Mouse (Mus musculus): ENCODE results near the gene Coq8a. TPM values are rescaled to one million over a fixed set of nuclear protein-coding genes. Genes with fewer than 3 reads are reported as not detected.
A peak's percentile ranks its signal among the peaks of the same experiment; 100 is the strongest.

Coq8a gene
- polyA plus RNA-seq, 1 experiment from 2014 or later = 17.8 TPM

DNA sequence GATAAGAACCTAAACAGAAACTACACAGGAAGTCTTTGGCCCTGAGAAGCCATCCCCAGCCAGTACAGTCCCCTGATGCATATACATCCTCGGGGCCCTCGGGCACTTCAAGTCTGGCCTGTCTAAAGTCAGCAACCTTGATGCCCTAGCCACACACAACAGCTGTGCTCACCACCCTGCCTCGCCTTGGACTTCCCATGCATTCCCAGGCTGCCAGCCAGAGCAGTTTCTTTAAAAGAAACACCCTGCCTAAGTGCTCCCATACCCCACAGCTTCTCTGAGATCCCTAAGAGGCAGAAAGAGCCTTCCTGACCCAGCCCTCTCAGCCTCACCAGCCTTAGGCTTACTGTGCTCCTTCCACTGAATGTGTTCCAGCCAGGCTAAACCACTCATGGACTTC, 13.0 kb downstream of the Coq8a start:
- no peak overlapping the region for H3K9ac ChIP-seq
- no peak overlapping the region for H3K4me3 ChIP-seq
- no peak for ATAC-seq (ENCODE audit: insufficient number of reproducible peaks, low FRiP score)
- H3K4me2 ChIP-seq = no peak overlapping the region
- H3K27me3 ChIP-seq (replicated peaks) = 0 out of 2 replicates have a peak, but pooled peaks cover 3% of the 10 kb centered on the region
- H3K36me3 ChIP-seq = no peaks in the 10 kb centered on the region
- H3K9me3 ChIP-seq (replicated peaks) = 0 out of 2 replicates have a peak, but pooled peaks cover 3% of the 10 kb centered on the region
- 85% methylated on average over 3 of the region's 3 CpGs for WGBS
- peaks cover 36% of the 10 kb centered on the region for H3K4me1 ChIP-seq (replicated peaks)
- peak overlapping the region; percentile 58 for H3K27ac ChIP-seq (ENCODE audit: poor library complexity, severe bottlenecking)

DNA sequence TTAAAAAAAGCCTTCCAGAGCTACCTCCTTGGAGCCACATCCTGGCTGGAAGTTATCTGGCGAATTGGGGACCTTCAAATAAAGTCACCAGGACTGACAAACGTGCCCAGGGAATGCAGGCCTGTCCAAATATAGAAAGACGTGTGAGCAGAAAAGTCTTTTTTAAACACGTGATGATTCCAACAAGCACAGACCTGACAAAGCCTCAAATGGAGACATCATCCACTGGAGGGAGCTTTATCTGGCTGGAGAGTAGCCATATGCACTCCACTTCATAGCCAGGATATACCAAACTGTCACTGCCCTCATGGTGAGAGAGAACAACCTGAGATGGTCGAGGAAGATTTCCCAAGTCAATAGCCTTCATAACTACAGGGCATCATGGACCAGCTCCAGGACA, 13.5 kb downstream of the Coq8a start:
- Histone ChIP-seq H3K9me3 (replicated peaks) (0 out of 2 replicates have a peak, but pooled peaks cover 3% of the 10 kb centered on the region), H3K27me3 (replicated peaks) (no peaks in the 10 kb centered on the region), H3K36me3 (no peaks in the 10 kb centered on the region), H3K4me3 (no peak overlapping the region), H3K4me2 (no peak overlapping the region), H3K9ac (no peak overlapping the region), H3K4me1 (replicated peaks) (peaks cover 33% of the 10 kb centered on the region), H3K27ac (ENCODE audit: poor library complexity, severe bottlenecking) (peak overlapping the region; percentile 58)
- WGBS = 37% methylated on average over 5 of the region's 5 CpGs
- ATAC-seq (ENCODE audit: insufficient number of reproducible peaks, low FRiP score) = no peak

DNA sequence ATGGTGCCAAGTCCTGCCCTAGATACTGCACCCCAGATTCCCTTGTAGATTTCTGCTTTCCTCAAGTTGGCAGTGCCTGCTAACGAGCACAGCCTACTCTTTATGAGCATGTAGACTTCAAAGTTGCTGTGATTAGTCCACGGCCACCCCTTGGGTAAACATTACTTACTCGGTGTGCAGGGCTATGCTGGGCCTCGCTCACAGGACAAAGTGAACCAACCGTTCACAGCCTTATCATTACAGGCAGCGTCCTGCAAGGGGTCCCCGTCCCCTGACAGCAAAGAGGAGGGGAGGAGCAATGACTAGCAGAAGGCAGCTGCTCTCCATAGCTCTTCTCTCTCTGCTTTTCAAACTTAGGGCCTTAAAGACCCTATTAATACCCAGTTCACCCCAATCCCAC, 14.6 kb downstream of the Coq8a start:
- Histone ChIP-seq H3K9ac (no peak overlapping the region), H3K27me3 (replicated peaks) (no peaks in the 10 kb centered on the region), H3K36me3 (no peaks in the 10 kb centered on the region), H3K4me1 (replicated peaks) (peaks cover 34% of the 10 kb centered on the region), H3K4me2 (no peak overlapping the region), H3K27ac (ENCODE audit: poor library complexity, severe bottlenecking) (peak overlapping the region; percentile 58; the same call in 1 of the 2 replicates), H3K4me3 (no peak overlapping the region), H3K9me3 (replicated peaks) (0 out of 2 replicates have a peak, but pooled peaks cover 3% of the 10 kb centered on the region)
- ATAC-seq (ENCODE audit: insufficient number of reproducible peaks, low FRiP score) = no peak
- 25% methylated on average over 7 of the region's 7 CpGs for WGBS

DNA sequence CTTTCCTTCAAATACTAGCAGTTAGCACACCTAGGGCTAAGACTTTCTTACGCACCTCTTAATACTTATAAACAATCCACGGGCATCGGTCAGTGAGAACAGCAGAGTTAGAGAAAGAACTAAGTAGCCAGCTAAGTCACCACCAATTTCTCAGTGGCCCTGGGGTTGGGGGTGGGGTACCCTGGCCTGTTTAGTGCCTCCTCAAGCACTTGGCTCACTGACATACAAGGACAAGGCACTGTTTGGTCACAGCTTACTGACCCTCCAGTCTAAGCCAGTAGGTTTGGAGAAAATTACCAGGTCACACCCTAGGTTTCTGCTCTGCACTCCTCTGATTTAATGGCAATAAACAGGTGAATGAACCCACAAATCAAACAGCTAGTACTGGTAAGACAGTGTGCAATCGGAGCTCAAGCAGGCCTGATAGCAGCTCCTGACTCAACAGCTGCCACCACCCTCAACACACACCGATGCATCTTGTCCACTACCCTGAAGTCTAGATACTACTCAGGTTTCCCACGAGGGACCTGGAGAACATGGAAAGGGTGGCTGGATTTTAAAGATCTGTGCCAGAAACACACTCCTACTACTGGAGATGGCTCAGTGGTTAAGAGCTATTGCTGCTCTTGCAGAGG, 15.8 kb downstream of the Coq8a start:
- Histone ChIP-seq H3K9me3 (replicated peaks) (0 out of 2 replicates have a peak, but pooled peaks cover 3% of the 10 kb centered on the region), H3K9ac (no peak overlapping the region), H3K4me3 (no peak overlapping the region), H3K4me1 (replicated peaks) (peaks cover 33% of the 10 kb centered on the region), H3K27me3 (replicated peaks) (no peaks in the 10 kb centered on the region), H3K27ac (ENCODE audit: poor library complexity, severe bottlenecking) (no peak overlapping the region), H3K36me3 (no peaks in the 10 kb centered on the region), H3K4me2 (no peak overlapping the region)
- no peak for ATAC-seq (ENCODE audit: insufficient number of reproducible peaks, low FRiP score)
- WGBS = 82% methylated on average over 6 of the region's 6 CpGs

DNA sequence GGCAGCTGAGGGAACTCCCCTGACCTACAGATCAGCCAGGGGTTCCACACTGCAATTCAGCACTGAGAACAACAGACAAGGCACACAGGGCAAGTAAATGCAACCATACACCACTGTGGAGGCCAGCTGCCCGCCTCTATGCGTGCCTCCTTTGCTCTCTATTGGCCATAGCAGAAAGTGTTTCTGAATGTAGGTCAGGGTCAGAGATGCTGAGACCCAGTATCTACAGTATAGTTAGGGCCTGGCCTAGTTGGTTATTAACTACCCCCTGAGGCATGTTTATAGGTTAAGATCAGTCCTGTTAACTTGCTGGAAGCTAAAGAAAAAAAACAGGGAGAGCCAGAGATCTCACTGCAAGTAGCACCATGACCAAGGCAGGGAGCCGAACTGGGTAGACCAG, 16.7 kb downstream of the Coq8a start:
- 85% methylated on average over 3 of the region's 3 CpGs for WGBS

DNA sequence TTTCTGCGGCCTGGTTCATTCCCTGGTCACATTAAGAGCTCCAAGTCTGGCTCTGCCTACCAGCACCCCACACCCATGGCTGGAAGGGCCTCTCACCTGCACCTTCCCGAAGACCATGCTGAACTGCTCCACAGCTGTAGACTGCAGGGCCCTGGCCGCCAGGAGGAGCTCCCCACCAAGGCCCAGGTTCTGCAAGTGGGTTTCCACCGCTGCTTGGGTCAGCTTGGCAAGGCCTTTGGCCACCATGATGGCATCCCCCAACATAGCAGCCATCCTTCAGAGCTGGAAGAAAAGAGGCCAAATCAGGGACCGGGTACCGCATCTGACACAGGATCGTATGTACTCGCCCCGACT, 17.5 kb downstream of the Coq8a start:
- Histone ChIP-seq H3K27me3 (replicated peaks) (no peaks in the 10 kb centered on the region), H3K9ac (no peak overlapping the region), H3K4me1 (replicated peaks) (peaks cover 33% of the 10 kb centered on the region), H3K27ac (ENCODE audit: poor library complexity, severe bottlenecking) (no peak overlapping the region), H3K4me2 (no peak overlapping the region), H3K4me3 (no peak overlapping the region), H3K9me3 (replicated peaks) (no peaks in the 10 kb centered on the region), H3K36me3 (no peaks in the 10 kb centered on the region)
- no peak for ATAC-seq (ENCODE audit: insufficient number of reproducible peaks, low FRiP score)
- 82% methylated on average over 9 of the region's 9 CpGs for WGBS

More for the DNA sequence above, 16.7 kb downstream of the Coq8a start:
- Histone ChIP-seq H3K27ac (ENCODE audit: poor library complexity, severe bottlenecking) (no peak overlapping the region), H3K4me3 (no peak overlapping the region), H3K9ac (no peak overlapping the region), H3K9me3 (replicated peaks) (no peaks in the 10 kb centered on the region), H3K4me1 (replicated peaks) (peaks cover 33% of the 10 kb centered on the region), H3K27me3 (replicated peaks) (no peaks in the 10 kb centered on the region), H3K4me2 (no peak overlapping the region), H3K36me3 (no peaks in the 10 kb centered on the region)
- ATAC-seq (ENCODE audit: insufficient number of reproducible peaks, low FRiP score) = no peak

DNA sequence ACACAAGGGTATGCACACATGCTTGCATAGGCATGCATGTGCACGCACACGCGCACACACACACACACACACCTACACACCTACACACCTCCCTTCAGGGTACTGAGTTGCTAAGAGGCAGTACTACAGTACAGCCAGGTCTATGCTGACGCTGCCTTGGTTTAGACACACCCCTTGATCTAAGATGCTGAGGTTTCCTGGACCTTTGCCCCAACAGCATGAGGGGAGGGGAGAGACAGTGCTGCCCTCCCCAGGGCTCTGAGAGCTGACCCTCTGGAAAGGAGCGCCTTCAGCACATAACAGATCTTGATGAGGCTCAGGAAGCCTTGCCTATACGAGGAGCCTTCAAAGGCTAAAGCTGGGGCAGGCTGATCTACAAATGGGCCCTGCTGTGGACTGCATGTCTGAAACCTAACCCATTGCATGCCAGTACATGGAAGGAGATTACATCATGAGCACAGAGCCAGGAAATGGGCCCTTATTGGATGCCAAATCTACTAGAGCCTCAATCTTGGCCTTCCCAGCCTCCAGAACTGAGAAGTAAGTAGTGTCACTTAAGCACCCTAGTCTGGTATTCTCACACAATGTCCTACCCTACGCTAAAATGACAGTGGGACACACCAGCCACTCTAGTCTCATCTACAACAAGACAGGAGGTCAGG, 18.0 kb downstream of the Coq8a start:
- H3K27me3 ChIP-seq (replicated peaks) = no peaks in the 10 kb centered on the region
- 85% methylated on average over 7 of the region's 7 CpGs for WGBS
- H3K9ac ChIP-seq = no peak overlapping the region
- H3K4me2 ChIP-seq = no peak overlapping the region
- no peak for ATAC-seq (ENCODE audit: insufficient number of reproducible peaks, low FRiP score)
- no peak overlapping the region for H3K27ac ChIP-seq (ENCODE audit: poor library complexity, severe bottlenecking)
- H3K9me3 ChIP-seq (replicated peaks) = no peaks in the 10 kb centered on the region
- H3K36me3 ChIP-seq = no peaks in the 10 kb centered on the region
- no peak overlapping the region for H3K4me3 ChIP-seq
- H3K4me1 ChIP-seq (replicated peaks) = peaks cover 28% of the 10 kb centered on the region

DNA sequence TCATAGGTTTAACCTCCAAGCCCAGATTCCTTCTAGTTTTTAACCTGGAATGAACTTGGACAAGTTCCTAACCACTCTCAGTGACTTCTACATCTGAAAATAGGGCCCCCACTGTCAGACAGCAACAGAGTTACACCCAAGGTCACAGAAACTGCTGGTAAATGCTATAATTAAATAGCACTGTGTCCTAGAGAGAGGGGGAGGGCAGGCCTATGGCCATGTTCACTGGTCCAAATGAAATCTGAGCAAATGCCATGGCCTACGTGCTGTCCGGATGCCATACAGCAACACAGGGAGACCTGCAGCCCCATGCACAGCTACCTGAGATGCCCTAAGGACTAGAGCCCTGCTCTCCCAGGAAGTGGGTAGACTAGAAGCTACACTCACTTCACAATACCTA, 19.6 kb downstream of the Coq8a start:
- Histone ChIP-seq H3K4me2 (no peak overlapping the region), H3K4me3 (no peak overlapping the region), H3K27me3 (replicated peaks) (no peaks in the 10 kb centered on the region), H3K9ac (no peak overlapping the region), H3K36me3 (no peaks in the 10 kb centered on the region), H3K27ac (ENCODE audit: poor library complexity, severe bottlenecking) (no peak overlapping the region), H3K9me3 (replicated peaks) (no peaks in the 10 kb centered on the region), H3K4me1 (replicated peaks) (peaks cover 12% of the 10 kb centered on the region)
- no peak for ATAC-seq (ENCODE audit: insufficient number of reproducible peaks, low FRiP score)
- 77% methylated on average over 2 of the region's 2 CpGs for WGBS

DNA sequence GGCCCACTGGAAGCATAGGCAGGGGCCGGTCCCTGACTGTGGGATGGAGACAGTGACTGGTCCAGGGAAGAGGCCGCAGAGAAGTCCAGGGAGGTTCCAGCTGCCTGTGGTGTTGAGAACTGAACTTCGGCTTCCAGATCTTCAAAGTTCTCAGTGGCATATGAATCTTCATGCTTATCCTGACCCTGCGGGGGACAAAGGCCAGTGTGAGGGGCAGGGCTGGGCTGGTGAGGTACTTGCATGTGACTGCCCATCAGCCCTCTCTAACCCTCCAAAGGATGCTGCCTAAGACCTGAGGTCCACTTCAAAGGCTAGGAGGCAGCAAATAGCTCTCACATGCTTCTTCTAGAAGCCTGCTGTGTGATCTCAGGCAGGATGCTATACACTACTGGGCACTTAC, 20.3 kb downstream of the Coq8a start:
- WGBS = 80% methylated on average over 4 of the region's 4 CpGs
- no peak for ATAC-seq (ENCODE audit: insufficient number of reproducible peaks, low FRiP score)
- Histone ChIP-seq H3K27me3 (replicated peaks) (no peaks in the 10 kb centered on the region), H3K36me3 (no peaks in the 10 kb centered on the region), H3K9ac (no peak overlapping the region), H3K27ac (ENCODE audit: poor library complexity, severe bottlenecking) (no peak overlapping the region), H3K4me2 (no peak overlapping the region), H3K9me3 (replicated peaks) (no peaks in the 10 kb centered on the region), H3K4me1 (replicated peaks) (peaks cover 9% of the 10 kb centered on the region; the same call in 1 of the 2 replicates), H3K4me3 (no peak overlapping the region)

DNA sequence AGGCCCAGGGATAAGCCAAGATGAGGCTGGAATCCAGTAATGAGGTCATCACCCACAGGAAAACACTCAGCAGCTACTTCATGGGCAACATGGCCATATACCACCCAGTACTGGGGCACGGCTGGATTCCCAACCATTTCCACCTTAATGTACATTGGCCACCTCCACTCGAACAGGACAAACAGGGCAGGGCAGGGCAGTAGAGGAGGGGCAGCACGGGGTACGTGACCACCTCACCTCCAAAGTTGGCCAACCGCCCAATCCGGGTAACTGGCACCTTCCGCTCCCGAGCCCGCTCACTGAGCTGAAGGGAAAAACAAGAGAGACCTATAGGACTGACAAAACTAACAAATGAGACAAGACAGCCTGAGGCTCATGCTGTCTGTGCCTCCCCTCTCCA, 21.1 kb downstream of the Coq8a start:
- Histone ChIP-seq H3K4me1 (replicated peaks) (peaks cover 9% of the 10 kb centered on the region; the same call in 1 of the 2 replicates), H3K27me3 (replicated peaks) (0 out of 2 replicates have a peak, but pooled peaks cover 2% of the 10 kb centered on the region), H3K9ac (no peak overlapping the region), H3K9me3 (replicated peaks) (no peaks in the 10 kb centered on the region), H3K4me3 (no peak overlapping the region), H3K36me3 (no peaks in the 10 kb centered on the region), H3K27ac (ENCODE audit: poor library complexity, severe bottlenecking) (no peak overlapping the region), H3K4me2 (no peak overlapping the region)
- ATAC-seq (ENCODE audit: insufficient number of reproducible peaks, low FRiP score) = 0 out of 2 replicates have a peak, but pooled peaks have one; percentile 4
- WGBS = 78% methylated on average over 9 of the region's 9 CpGs

DNA sequence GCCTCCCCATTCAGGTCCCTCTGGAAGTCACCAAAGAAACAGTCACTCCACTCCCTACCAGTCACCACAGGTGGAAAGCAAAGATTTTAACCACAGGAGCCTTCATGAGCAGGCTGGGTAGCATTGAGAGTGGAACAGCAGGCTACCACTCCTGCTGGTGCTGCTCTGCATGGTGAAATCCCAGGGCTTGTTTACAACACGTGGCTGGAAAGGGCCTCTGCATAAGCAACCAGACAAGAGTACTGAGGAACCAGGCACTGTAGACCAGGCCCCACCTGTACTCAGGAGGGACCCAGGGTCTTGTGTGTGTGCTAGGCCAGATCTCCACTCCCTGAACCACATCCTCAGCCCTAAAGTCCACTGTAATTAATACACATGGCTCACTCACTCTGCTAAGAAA, 22.6 kb downstream of the Coq8a start:
- 33% methylated on average over 1 of the region's 1 CpGs for WGBS
- H3K27me3 ChIP-seq (replicated peaks) = 0 out of 2 replicates have a peak, but pooled peaks cover 4% of the 10 kb centered on the region
- H3K9me3 ChIP-seq (replicated peaks) = no peaks in the 10 kb centered on the region
- H3K36me3 ChIP-seq = no peaks in the 10 kb centered on the region
- H3K4me1 ChIP-seq (replicated peaks) = peaks cover 9% of the 10 kb centered on the region; the same call in 1 of the 2 replicates
- no peak overlapping the region for H3K4me2 ChIP-seq
- H3K9ac ChIP-seq = no peak overlapping the region
- H3K4me3 ChIP-seq = no peak overlapping the region
- H3K27ac ChIP-seq (ENCODE audit: poor library complexity, severe bottlenecking) = no peak overlapping the region
- no peak for ATAC-seq (ENCODE audit: insufficient number of reproducible peaks, low FRiP score)

Data from heart, embryonic 12.5 days (tissue).